Mouse (Mus musculus): ENCODE data around the gene Ndrg2. TPM values are rescaled to one million over a fixed set of nuclear protein-coding genes. Genes with fewer than 3 reads are reported as not detected.
"Not testable (repeated sequence)": the region's sequence is repeated elsewhere in the genome, so short reads cannot be mapped to it uniquely, and the experiment has no call there.

Gene Ndrg2
- total RNA-seq, 2 experiments from 2014 or later, result 488 to 494 TPM

- DNase-seq (ENCODE audit: low spot score in 2 of 2), result peak; percentile 62 to 71
These were observed 30.4 kb downstream of the Ndrg2 start for GRCm38 (mm10) chr14:51883527-51884030.

DNA sequence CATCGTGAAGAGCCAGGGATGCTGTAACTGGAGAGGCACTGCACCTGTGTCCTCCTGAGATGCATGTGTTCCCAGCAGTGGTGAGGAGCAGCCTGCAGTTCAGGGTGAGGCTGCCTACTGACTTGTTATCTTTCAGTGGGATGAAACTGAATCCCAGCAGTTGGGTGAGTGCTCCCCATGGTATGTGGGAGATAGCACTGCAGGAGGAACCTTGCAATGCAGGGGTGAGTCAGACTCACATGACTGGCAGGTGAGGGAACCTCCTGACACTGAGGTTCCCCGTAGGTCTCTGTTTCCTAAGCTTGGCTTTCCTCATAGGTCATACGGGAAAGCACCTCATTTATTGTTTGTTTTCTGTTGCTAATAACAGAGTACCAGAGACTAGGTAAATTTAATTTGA is 36.4 kb downstream of the Ndrg2 start:
- no peak for DNase-seq (ENCODE audit: low spot score in 2 of 2)

GRCm38 (mm10) chr14:51871741-51872140 is 42.2 kb downstream of the Ndrg2 start:
- no peak for DNase-seq (ENCODE audit: low spot score in 2 of 2)

GRCm38 (mm10) chr14:51870756-51871155 is 43.2 kb downstream of the Ndrg2 start:
- DNase-seq (ENCODE audit: low spot score in 2 of 2), result no peak

DNA sequence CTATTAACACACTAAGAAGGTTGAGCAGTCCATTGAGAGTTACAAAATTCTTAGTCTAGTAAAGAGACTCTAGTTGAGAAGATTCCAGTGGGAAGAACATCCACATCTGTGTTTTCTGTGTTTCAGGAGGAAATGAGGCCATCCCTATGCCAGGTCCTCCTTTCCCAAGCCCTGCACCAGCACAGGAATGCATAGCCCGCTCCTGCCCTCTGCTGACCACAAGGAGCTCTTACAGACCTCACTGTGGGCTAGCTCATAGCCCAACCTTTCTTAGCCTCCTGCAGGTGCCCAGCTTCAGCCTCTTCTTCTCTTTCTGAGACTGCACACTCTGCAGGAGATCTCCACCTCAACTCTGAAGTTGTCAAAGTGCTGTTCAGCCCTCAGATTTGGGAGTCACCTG is 50.4 kb downstream of the Ndrg2 start:
- peak in 1 of 2 experiments; percentile 27 for DNase-seq (ENCODE audit: low spot score in 2 of 2)

- not testable (repeated sequence) for DNase-seq (ENCODE audit: low spot score in 2 of 2)
These were observed 58.7 kb downstream of the Ndrg2 start for GRCm38 (mm10) chr14:51855280-51855679.

Other genes starting within 250 kb of the Ndrg2 start
- gene Gm17079, start 218.7 kb downstream of the Ndrg2 start, total RNA-seq (2021), result not detected
- not detected for gene Gm5800, start 197.0 kb downstream of the Ndrg2 start, total RNA-seq (2021)
- gene Ang4, start 140.6 kb downstream of the Ndrg2 start, total RNA-seq (2021), result not detected
- not detected for gene AY358078, start 114.1 kb downstream of the Ndrg2 start, total RNA-seq (2021)
- gene Ear6, start 60.5 kb downstream of the Ndrg2 start, total RNA-seq (2021), result not detected
- 10 to 100 TPM; 29.8 to 44.0 TPM for gene Mettl17, start 29.3 kb downstream of the Ndrg2 start, total RNA-seq (2021)
- 1 to 10 TPM; 4.9 to 5.1 TPM for gene Slc39a2, start 21.3 kb downstream of the Ndrg2 start, total RNA-seq (2021)
- gene Tppp2, start 4.3 kb upstream of the Ndrg2 start, total RNA-seq (2021), result not detected
- gene Rnase13, start 8.6 kb upstream of the Ndrg2 start, total RNA-seq (2021), result not detected
- 10 to 100 TPM; 53.4 to 59.6 TPM for gene Arhgef40, start 70.6 kb upstream of the Ndrg2 start, total RNA-seq (2021)
- under 1 TPM in 1 of 2 experiments, not detected in 1; 0.51 TPM for gene Tmem253, start 101.5 kb upstream of the Ndrg2 start, total RNA-seq (2021)
- 10 to 100 TPM; 43.5 to 45.0 TPM for gene Zfp219, start 106.6 kb upstream of the Ndrg2 start, total RNA-seq (2021)
- gene Olfr221, start 128.3 kb upstream of the Ndrg2 start, total RNA-seq (2021), result not detected
- gene Hnrnpc, start 189.9 kb upstream of the Ndrg2 start, total RNA-seq (2021), result 100 to 1,000 TPM; 213 to 215 TPM
- gene Rpgrip1, start 196.5 kb upstream of the Ndrg2 start, total RNA-seq (2021), result 1 to 10 TPM; 1.8 to 3.3 TPM

Data from layer of hippocampus, postnatal 10 days (tissue).